Mouse (Mus musculus) lung, postnatal 10 days (tissue): ENCODE measurements around the gene Rps6ka4.

Experiments
- DNase-seq: peaks from one replicate; pipeline ENCODE4 v3.0.0; 2021

Gene Rps6ka4

DNA sequence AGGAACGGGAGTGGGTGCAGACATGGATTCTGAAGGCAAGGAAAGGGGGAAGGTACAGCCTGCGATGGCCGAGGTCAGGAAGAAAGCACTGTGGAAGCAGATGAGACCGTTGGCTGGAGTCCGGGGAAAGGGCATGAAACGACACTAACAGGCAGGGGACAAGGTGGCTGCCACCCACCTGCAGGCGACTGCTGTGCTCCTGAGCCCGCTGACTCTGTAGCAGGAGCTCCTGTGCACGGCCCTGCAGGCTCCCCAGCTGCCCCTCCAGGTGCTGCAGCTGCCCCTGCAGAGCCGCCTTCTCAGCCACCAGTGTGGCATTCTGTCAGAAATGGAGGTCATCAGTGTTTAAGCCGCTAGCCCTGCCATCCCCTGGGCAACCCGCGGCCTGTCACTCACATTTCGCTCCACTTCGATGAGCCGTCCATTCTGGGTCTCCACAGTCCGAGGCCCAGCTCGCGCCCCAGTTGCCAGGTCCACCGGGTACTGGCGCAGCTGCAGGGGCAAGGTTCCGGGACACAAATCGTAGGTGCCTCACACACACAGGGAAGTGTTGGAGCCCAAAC is 9.2 kb upstream of the Rps6ka4 start:
- no peak for DNase-seq

DNA sequence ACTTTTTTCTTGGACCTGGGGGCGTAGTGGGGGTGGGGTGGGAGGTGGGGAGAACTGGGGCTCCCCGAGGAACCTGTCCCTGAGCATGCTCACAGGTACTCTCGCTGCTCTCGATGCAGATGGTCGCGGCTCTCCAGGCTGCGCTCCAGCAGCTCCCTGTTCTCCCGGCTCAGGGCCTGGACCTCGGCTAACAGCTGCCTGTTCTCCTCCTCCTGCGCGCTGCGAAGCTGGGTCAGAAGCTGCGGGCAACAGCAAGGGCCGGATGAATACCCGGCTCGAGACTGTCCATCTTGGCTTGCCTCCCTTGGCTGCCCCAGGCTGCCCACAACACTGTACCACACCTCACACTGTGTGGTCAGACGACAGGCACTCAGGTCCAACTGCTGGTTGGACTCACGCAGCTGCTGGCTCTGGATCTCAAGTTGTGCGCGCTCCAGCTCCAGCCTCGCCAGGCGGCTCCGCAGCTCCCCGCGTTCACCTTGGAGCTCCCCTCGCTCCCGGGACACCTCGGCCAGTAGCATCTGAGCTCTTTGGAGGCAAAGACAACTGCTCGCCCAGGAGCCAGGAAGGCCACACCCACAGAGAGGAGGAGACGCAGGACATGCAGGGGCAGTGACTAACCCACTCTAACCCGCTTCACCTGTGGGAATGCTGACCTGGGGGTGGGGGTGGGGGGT is 7.5 kb upstream of the Rps6ka4 start:
- DNase-seq: no peak

DNA sequence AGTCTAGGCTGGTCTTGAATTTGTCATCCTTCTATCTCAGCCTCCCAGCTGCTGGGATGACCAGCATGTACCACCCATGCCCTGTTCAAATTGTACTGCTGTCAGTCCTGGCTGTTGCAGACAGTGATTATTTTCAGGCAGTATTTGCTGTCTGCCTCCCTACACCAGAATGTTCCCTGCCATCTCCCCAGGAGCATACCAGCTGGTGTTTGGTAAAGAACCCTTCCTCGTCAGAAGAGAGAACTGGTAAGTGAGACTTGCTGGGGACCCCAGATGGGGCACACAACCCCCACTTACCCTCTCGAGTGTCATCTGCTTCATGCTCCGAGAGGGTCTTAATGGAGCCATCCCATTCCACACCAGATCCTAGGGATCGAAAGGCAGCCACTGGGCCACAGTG is 5.6 kb upstream of the Rps6ka4 start:
- no peak for DNase-seq

DNA sequence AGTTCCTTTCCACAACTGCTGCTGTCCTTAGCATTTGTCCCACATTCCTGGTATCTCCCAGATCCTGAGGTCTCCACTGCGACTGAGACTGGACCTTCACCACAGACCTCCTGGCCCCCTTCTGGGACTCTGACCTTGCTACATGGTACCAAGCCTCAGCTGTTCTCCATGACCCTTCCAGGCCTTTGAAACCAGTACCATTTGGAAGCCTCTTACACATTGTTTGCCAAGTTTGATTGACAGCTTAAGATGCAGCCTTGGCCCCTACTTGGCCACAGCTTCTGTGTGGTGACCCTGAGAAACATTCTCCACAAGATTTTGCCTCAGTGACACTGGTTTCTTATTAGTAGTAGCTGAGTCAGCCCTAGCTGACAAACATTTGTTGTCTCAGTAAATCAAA is 1.9 kb upstream of the Rps6ka4 start:
- DNase-seq: no peak

DNA sequence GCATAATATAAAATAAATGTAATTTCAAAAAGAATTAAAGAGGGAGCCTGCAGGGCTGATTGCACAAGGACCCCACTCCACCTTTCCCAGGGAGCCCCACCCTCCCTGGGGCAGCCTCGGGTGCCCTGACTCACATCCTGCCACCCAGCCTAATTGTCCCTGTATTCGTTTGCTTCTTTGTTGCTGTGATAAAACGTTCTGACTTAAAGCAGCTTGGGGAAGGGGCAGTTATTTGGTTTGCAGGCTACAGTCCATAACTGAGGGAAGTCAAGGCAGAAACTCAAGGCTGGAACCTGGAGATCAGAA is 809 bp upstream of the Rps6ka4 start:
- DNase-seq: no peak

DNA sequence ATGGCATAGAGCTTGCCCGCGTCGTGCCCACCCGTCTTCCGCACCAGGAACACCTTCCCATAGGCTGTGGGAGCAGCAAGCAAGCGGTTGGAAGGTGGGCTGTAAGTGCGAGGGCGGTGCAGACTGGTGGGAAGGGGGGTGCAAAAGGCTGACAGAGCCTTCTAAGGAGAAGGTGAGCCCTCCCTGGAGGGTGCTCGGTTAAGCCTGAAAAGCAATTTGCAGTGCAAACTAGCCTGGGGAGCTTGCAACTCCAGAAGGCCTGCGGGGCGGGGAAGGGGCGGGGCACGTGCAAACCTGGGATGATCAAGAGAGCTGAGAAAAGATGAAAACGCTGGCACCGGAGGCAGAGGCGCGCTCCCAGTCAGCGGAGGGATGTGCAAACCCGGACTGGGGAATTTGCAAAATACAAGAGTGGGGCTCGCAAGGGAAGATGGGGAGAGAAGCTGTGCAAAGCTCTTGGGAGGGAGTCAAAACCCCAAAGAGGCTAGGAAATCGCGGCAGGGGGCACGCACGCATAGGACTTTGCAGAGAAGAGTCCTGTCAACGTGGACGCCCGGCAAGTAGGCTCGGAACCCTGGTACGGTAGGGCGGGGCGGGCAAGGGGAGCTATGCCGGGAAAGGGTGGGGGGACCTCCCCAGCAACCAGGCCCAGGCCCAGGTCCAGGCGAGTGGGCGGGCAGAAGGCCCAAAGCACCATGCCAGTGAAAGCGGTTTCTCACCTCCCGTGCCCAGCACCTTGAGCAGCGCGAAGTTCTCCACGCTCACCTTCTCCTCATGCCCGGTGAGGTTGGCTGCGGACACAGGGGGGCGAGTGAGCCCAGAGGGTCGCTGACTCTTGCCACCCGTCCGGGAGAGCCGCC is 591 bp downstream of the Rps6ka4 start:
- peak; percentile 51 for DNase-seq

DNA sequence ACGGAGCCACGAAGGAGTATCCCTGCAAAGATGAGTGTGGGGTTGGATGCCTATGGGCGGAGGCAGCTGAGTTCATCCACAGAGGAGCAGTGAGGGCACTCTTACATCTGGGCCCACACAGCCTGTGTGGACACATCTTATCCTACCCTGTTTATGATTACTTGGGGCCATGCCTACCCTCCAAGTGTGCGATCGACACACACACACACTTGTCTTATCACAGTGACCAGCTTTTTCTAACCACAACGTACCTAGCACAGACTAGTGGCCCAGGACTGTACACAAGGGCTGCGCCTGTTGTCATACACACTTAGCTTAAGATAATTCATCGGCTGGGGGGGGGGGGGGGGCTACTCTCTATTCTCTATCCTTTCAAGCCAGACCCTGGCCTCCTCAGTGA is 8.1 kb downstream of the Rps6ka4 start:
- DNase-seq: no peak

DNA sequence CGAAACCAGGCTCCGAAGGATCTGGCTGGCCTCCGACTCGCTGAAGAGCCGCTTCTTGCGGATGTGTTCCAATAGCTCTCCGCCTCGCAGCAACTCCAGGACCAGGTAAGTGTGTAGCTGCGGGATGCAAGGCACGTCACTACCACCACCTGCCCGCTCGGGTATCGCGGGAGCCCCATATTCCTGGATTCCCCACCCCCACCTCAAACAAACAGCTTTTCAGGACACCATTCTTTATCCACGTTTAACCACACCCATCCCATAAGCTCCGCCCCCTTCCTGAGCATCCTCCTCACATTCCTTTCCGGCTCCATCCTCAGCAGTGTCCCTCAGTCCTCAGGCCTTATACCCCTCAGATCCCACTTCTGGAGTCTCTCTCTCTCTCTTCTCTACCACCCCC is 9.1 kb downstream of the Rps6ka4 start:
- DNase-seq: no peak

DNA sequence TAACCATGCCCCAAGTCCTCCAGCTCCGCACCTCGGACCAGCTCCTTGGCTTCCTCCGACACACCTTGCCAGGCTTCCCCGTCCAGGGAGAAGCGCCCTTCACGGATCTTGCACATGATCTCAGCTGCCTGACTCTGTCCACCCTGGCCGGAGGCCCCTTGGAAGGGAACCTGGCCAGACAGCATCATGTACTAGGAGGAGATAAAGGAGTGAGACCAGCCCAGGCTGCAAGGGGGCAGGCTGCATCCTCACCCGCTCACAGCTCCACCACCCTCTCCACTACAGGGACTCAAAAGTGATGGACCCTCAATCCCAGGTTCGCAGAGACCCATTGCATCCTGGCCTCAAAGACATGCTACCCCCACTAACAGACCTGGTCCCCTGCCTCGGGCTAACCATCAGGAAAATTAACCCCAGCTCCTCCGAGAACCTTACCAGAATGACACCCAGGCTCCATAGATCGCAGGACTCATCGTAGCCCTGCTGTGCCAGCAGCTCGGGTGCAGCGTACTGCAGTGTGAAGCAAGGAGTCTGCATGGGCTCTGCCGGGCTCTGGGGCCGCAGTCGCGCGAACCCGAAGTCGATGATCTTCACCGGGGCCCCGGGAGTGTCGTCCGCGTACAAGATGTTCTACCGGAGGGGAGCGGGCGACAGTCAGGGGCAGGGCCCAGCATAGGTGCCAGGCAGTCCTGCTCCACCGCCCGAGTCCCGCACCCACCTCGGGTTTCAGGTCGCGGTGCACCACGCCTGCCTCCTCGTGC is 9.7 kb downstream of the Rps6ka4 start:
- DNase-seq: no peak

DNA sequence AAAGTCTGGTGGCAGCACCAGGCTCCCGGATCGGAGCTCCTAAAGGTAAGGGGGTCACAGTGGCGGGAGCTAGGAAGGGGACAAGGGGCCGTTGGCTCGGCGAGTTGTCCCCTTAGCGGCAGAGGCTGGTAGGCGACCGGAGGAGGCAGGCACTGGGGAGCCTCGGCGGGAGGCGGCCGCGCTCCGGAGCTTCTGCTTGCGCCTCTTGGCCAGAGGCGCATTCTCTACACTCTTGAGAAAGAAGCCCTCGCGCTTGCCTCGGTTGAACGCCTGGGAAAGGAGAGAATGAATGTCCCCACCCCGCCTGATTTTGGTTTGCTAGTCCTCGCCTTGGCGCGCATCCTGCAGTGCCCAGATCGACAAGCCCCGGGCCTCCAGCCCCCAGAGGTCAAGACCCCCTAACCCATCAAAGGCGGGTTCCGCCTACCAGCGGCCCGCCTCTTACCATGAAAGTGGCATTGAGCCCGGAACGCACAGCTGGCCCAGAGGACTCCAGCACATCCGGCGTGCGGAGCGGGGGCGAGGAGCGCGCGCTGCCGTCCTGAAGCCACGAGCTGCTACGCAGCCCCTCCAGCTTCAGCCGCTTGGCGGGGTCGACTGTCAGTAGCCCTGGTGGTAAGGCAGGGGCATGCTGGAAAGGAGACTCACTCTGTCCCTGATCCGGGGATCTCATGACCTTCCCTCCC is 10.4 kb downstream of the Rps6ka4 start:
- peak; percentile 69 for DNase-seq

DNA sequence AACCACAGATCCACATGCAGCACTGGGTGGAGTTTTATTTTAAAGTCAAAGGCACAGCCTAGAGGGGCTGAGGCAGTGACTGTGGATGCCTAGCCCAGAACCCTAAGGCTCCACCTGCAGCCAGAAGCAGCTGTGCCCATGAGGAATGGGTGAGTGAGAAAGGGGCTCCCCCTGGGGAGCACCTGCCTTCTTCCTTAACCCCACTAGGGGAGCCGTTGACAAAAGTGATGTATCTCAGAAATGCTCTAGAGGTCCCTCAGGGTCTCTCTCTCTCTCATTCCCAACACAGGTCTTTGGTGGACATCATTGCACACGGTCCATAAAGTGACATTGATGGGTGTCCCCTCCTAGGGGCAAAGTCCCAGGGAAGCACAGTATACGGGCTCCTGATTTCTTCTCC is 11.4 kb downstream of the Rps6ka4 start:
- no peak for DNase-seq

DNA sequence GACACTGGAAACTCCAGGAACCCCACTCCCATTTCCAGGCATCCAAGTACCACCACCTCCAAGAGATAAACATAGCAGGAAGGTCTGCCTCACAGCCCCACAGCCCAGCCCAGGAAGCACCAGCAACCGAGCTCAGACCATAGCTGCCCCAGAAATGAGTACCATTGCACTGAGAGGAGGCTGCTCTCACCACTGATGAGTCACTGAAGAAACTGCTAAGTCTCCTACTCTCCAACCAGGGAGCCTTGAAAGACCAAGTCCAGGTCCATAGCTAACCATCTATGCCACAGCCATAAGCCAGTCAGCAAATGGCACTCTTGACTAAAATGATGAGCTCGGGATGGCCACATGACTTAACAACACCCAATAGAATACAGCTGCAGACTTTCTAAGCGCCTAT is 13.8 kb downstream of the Rps6ka4 start:
- no peak for DNase-seq

DNA sequence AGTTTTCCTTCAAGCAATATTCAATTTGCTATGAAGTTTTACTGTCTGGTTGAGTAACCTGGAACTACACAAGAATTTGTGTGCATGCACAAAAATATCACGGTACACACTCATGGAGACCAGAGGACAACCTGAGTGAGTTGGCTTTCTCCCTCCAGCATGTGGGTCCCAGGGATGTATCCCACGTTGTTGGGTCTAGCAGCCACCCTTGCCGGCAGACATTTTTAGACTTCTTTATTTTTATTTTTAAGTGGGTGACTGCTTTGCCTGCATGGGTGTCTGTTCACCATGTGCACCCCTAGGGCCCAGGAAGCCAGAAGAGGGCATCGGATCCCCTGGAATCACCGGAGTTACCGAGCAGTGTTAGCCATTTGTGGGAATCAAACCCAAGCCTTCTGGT is 15.1 kb downstream of the Rps6ka4 start:
- DNase-seq: no peak

DNA sequence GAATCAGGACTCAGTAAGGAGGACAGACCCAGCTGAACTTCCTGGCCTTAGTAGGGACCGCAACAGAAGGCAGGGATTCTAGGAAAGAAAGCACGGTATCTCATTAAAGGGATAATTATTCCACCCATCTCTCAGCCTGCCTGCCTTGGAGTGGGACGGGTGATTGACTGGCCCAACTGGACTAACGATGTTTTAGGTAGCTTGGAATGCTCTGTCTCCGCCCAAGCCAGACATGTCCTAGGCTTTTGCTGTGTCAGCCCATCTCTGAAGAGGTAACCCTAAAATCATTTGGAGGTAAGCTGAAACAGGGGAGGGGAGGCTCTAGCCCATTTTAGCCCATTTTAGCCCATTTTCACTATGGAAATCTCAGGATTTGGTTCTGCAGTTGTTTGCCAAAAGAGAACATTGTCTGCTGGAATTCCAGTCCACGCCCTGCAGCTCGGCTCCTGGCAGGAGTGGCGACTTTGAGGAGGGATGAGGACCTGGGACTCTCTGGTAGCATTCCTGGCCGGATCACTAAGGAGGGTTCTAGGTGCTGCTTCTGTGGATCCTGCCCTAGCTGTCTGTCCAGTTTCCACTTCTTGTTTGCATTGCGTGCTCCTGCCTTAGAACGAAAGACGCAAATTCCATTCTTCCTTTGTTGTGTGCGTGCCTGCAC is 19.8 kb downstream of the Rps6ka4 start:
- DNase-seq: no peak

DNA sequence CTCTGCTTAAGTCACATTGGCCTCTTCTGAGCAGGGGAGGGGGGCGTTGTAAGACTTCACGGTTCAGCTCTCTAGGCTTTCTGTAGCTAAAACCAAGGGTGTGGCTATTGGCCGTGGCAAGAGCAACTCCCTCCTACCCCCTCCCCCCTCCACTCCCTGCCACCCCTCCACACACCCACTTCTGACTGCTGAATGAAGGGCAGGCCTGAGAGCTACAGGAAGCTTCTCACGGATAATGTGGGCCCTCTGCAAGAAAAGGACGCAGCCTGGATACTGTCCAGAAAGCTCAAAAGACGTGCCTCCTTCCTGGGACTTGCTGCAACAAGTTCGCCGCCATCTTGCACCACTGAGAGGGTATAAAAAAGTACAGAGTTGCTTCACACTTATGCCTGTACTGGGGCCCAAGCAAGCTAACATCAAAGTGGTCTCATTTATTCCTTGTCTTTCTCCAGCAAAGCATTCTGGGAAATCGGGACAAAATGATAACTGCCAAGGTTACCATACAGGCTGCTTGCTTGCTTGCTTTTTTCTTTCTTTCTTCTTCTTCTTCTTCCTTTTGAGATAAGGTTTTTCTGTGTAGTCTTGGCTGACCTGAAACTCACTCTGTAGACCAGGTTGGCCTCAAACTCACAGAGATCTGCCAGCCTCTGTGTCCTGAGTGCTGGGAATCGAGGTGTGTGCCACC is 21.2 kb downstream of the Rps6ka4 start:
- DNase-seq: no peak

DNA sequence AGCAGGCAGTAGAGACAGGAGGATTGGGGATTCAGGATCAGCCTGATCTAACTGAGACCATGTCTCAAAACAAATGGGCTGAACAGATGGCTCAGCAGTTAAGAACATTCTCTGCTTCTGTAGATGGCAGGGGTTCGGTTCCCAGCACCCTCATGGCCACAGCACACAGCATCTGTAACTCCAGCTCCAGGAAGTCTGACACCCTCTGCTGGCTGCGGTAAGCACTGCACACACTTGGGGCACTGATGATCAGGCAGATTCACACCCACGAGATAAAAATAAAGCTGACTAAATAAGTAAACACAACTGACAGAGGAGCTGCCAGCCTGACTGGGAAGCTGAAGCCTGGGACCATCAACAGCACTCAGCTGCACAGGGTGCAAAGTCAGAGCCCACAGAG is 25.5 kb downstream of the Rps6ka4 start:
- no peak for DNase-seq

DNA sequence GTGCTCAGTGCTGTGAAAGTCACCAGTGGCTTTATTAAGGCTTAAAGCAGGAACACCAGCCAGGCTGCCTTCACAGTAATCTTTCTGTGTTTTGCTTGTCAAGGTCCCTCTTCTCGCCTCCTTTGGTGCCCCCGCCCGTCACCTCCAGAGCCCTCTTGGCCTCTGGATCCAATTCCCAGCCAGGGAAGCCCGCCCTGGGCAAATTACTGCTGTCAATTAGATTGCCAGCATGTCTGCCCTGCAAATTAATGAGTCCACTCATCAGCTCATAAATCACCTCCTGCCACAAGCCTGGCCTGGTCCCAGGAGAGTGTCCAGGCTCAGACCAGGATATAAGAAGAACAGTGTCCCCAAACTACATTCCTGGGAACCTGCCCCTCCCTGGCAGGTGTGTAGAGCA is 26.1 kb downstream of the Rps6ka4 start:
- no peak for DNase-seq
